Mouse (Mus musculus) myocyte (in vitro differentiated cells): ENCODE measurements at regions not wholly inside any gene's neighbourhood (a gene's known extent, or its start where the extent isn't known, plus 50 kb on each side); places are given as distances from the start of the nearest gene placed in this dataset.
A peak's percentile ranks its signal among the peaks of the same experiment; 100 is the strongest.

Experiments
- H3K27me3 ChIP-seq: one replicate; pipeline ENCODE4 v1.6.1; 2011; ENCODE audit not compliant: control insufficient read depth, insufficient read depth, insufficient read length
- H3K36me3 ChIP-seq: one replicate; pipeline ENCODE4 v1.6.1; 2011; ENCODE audit not compliant: control insufficient read depth, insufficient read depth
- H3K4me2 ChIP-seq: one replicate; pipeline ENCODE4 v1.6.1; 2011; ENCODE audit warnings: low read depth, control low read depth
- H3K4me3 ChIP-seq: one replicate; pipeline ENCODE4 v1.5.1; 2011; ENCODE audit warnings: mild to moderate bottlenecking, control low read depth, moderate library complexity
- H3K79me2 ChIP-seq: one replicate; pipeline ENCODE4 v1.6.1; 2011; ENCODE audit not compliant: control insufficient read depth, insufficient read depth
- H3ac ChIP-seq: one replicate; pipeline ENCODE4 v1.6.1; 2011; ENCODE audit not compliant: control insufficient read depth, insufficient read length
- CEBPB ChIP-seq: IDR thresholded peaks from 2 replicates; pipeline ENCODE4 v1.6.1; 2011; ENCODE audit warnings: mild to moderate bottlenecking, moderate library complexity; ENCODE audit not compliant: poor library complexity, insufficient read depth, severe bottlenecking
- E2F4 ChIP-seq: IDR thresholded peaks from one replicate; pipeline ENCODE4 v1.6.1; 2011; ENCODE audit warnings: mild to moderate bottlenecking, control low read depth, moderate library complexity; ENCODE audit not compliant: insufficient read depth
- MAX ChIP-seq: IDR thresholded peaks from one replicate; pipeline ENCODE4 v1.6.1; 2011; ENCODE audit warnings: low read depth, mild to moderate bottlenecking, control low read depth
- MYOD1 ChIP-seq, 3 experiments: IDR thresholded peaks; one replicate each; pipeline ENCODE4 v1.6.1; 2011; ENCODE audit warnings: control low read depth in 2 of 3, low read depth in 2 of 3, mild to moderate bottlenecking in 2 of 3, moderate library complexity in 1 of 3; ENCODE audit not compliant: insufficient read length in 2 of 3, control insufficient read depth in 1 of 3
- MYOG ChIP-seq, 3 experiments: IDR thresholded peaks; one replicate each; pipeline ENCODE4 v1.6.1; 2011; ENCODE audit warnings: control low read depth in 2 of 3, low read depth in 2 of 3, mild to moderate bottlenecking in 2 of 3; ENCODE audit not compliant: insufficient read length in 2 of 3, control insufficient read depth in 1 of 3, insufficient read depth in 1 of 3
- POLR2A ChIP-seq: IDR thresholded peaks from one replicate; pipeline ENCODE4 v1.6.1; 2011; ENCODE audit warnings: low read depth, mild to moderate bottlenecking, control low read depth, moderate library complexity; ENCODE audit not compliant: insufficient read length
- POLR2AphosphoS2 ChIP-seq: IDR thresholded peaks from one replicate; pipeline ENCODE4 v1.6.1; 2011; ENCODE audit warnings: low read depth, control low read depth; ENCODE audit not compliant: insufficient read length
- REST ChIP-seq: IDR thresholded peaks from one replicate; pipeline ENCODE4 v1.6.1; 2011; ENCODE audit warnings: mild to moderate bottlenecking, control low read depth, moderate library complexity; ENCODE audit not compliant: insufficient read depth, insufficient read length
- SRF ChIP-seq: IDR thresholded peaks from one replicate; pipeline ENCODE4 v1.6.1; 2011; ENCODE audit warnings: low read depth; ENCODE audit not compliant: control insufficient read depth, insufficient read length
- TCF12 ChIP-seq: IDR thresholded peaks from one replicate; pipeline ENCODE4 v1.6.1; 2011; ENCODE audit warnings: mild to moderate bottlenecking, control low read depth; ENCODE audit not compliant: poor library complexity, insufficient read depth, severe bottlenecking
- TCF3 ChIP-seq: IDR thresholded peaks from one replicate; pipeline ENCODE4 v1.6.1; 2011; ENCODE audit warnings: low read depth, control low read depth; ENCODE audit not compliant: insufficient read length
- USF1 ChIP-seq: IDR thresholded peaks from one replicate; pipeline ENCODE4 v1.6.1; 2011; ENCODE audit warnings: low read depth, mild to moderate bottlenecking, control low read depth, moderate library complexity

DNA sequence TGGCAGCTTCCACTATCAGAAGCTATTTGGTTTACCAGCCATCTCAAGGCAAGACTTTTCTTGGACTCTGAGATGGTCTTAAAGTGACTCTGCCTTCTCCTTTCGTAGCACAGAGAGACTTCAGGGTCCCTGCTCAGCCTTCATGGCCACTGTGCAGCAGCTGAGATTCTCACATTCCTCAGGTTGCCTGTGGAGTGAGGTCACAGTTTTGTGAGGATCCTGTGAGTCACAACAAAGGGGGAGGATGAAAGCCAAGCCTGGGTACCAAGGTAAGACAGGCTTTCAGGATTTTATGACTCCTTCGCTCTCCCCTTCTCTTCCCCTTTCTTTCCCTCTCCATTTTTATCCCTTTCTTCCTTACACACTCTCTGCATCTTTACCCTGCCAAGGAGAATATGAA lies 241.6 kb upstream of the Tnp1 start:
- Histone ChIP-seq H3ac (no peak overlapping the region), H3K4me3 (no peak overlapping the region), H3K36me3 (no peaks in the 10 kb centered on the region), H3K27me3 (no peaks in the 10 kb centered on the region), H3K4me2 (no peak overlapping the region), H3K79me2 (no peaks in the 10 kb centered on the region)
- TF ChIP-seq MAX (no peak), E2F4 (no peak), REST (no peak), MYOG (IDR thresholded peaks at IDR 0.05; ENCODE audit: control insufficient read depth in 1 of 3, insufficient read depth in 1 of 3, insufficient read length in 2 of 3, low read depth in 2 of 3) (peak in 1 of 3 experiments; percentile 20), POLR2AphosphoS2 (no peak), MYOD1 (IDR thresholded peaks at IDR 0.05; ENCODE audit: control insufficient read depth in 1 of 3, insufficient read length in 2 of 3, low read depth in 2 of 3) (no peak)

- H3K4me3 ChIP-seq, result no peak overlapping the region
- no peak for TF ChIP-seq SRF
- no peak for TF ChIP-seq E2F4
- TF ChIP-seq MAX, result no peak
- TF ChIP-seq TCF3, result no peak
- TF ChIP-seq MYOD1 (IDR thresholded peaks at IDR 0.05; ENCODE audit: control insufficient read depth in 1 of 3, insufficient read length in 2 of 3, low read depth in 2 of 3), result no peak
- TF ChIP-seq TCF12, result no peak
- TF ChIP-seq MYOG (IDR thresholded peaks at IDR 0.05; ENCODE audit: control insufficient read depth in 1 of 3, insufficient read depth in 1 of 3, insufficient read length in 2 of 3, low read depth in 2 of 3), result no peak
- TF ChIP-seq REST, result no peak
- no peak for TF ChIP-seq POLR2A
- H3K79me2 ChIP-seq, result no peaks in the 10 kb centered on the region
- no peak overlapping the region for H3ac ChIP-seq
- no peak overlapping the region for H3K4me2 ChIP-seq
- H3K27me3 ChIP-seq, result no peaks in the 10 kb centered on the region
- H3K36me3 ChIP-seq, result no peaks in the 10 kb centered on the region
These were observed 236.2 kb upstream of the Tnp1 start for GRCm38 (mm10) chr1:73251911-73252356.

GRCm38 (mm10) chr1:73244016-73244415 lies 228.3 kb upstream of the Tnp1 start:
- no peak for TF ChIP-seq SRF
- TF ChIP-seq USF1, result no peak
- TF ChIP-seq REST, result no peak
- no peak for TF ChIP-seq MYOD1 (IDR thresholded peaks at IDR 0.05; ENCODE audit: control insufficient read depth in 1 of 3, insufficient read length in 2 of 3, low read depth in 2 of 3)
- no peak for TF ChIP-seq MAX
- no peak for TF ChIP-seq POLR2AphosphoS2
- TF ChIP-seq CEBPB, result no peak
- no peak for TF ChIP-seq MYOG (IDR thresholded peaks at IDR 0.05; ENCODE audit: control insufficient read depth in 1 of 3, insufficient read depth in 1 of 3, insufficient read length in 2 of 3, low read depth in 2 of 3)
- no peak for TF ChIP-seq TCF3
- TF ChIP-seq POLR2A, result no peak
- TF ChIP-seq TCF12, result no peak
- TF ChIP-seq E2F4, result no peak
- no peaks in the 10 kb centered on the region for H3K36me3 ChIP-seq
- H3K4me3 ChIP-seq, result no peak overlapping the region
- H3ac ChIP-seq, result no peak overlapping the region
- H3K27me3 ChIP-seq, result no peaks in the 10 kb centered on the region
- peak overlapping the region; percentile 3 for H3K4me2 ChIP-seq
- no peaks in the 10 kb centered on the region for H3K79me2 ChIP-seq

- peak overlapping the region; percentile 9 for H3K4me2 ChIP-seq
- no peak for TF ChIP-seq POLR2AphosphoS2
- no peak for TF ChIP-seq REST
- TF ChIP-seq TCF12, result peak; percentile 89
- TF ChIP-seq MAX, result no peak
- TF ChIP-seq MYOG (IDR thresholded peaks at IDR 0.05; ENCODE audit: control insufficient read depth in 1 of 3, insufficient read depth in 1 of 3, insufficient read length in 2 of 3, low read depth in 2 of 3), result peak; percentile 81 to 95 (median 81)
- no peak for TF ChIP-seq E2F4
- TF ChIP-seq SRF, result no peak
- peak in 2 of 3 experiments; percentile 95 to 96 for TF ChIP-seq MYOD1 (IDR thresholded peaks at IDR 0.05; ENCODE audit: control insufficient read depth in 1 of 3, insufficient read length in 2 of 3, low read depth in 2 of 3)
- no peak for TF ChIP-seq POLR2A
- 0 out of 2 replicates have a peak, but pooled peaks have one; percentile 13 for TF ChIP-seq CEBPB
- peak; percentile 87 for TF ChIP-seq TCF3
- TF ChIP-seq USF1, result no peak
- H3K36me3 ChIP-seq, result no peaks in the 10 kb centered on the region
These were observed 226.6 kb upstream of the Tnp1 start for GRCm38 (mm10) chr1:73242290-73242689.

DNA sequence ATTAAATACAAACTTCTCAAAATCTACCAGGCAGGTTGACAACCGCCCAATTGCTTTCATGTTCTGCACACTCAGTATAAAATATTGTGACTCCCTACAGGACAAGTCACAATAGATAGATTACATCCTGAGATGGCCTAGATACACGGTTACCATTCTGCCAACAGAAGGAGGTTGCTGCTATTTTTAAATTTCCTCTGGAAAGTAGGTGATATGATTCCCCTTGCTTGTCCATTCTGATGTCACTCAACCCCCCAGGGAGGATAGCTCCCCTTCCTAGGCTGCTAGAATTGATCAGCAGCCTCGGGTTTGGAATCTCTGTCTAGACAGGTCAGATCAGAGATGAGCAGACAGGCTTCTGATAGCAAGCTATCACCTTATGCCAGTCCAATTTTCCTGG lies 221.2 kb upstream of the Tnp1 start:
- no peak overlapping the region for H3K4me2 ChIP-seq
- no peaks in the 10 kb centered on the region for H3K36me3 ChIP-seq
- H3K4me3 ChIP-seq, result no peak overlapping the region
- H3K27me3 ChIP-seq, result no peaks in the 10 kb centered on the region
- H3ac ChIP-seq, result no peak overlapping the region
- no peak for TF ChIP-seq POLR2AphosphoS2
- no peak for TF ChIP-seq REST
- TF ChIP-seq SRF, result no peak
- TF ChIP-seq USF1, result no peak
- no peak for TF ChIP-seq MYOG (IDR thresholded peaks at IDR 0.05; ENCODE audit: control insufficient read depth in 1 of 3, insufficient read depth in 1 of 3, insufficient read length in 2 of 3, low read depth in 2 of 3)
- TF ChIP-seq POLR2A, result no peak
- no peak for TF ChIP-seq TCF12
- TF ChIP-seq MYOD1 (IDR thresholded peaks at IDR 0.05; ENCODE audit: control insufficient read depth in 1 of 3, insufficient read length in 2 of 3, low read depth in 2 of 3), result no peak
- TF ChIP-seq MAX, result no peak
- no peak for TF ChIP-seq E2F4
- TF ChIP-seq CEBPB, result no peak
- TF ChIP-seq TCF3, result no peak
- H3K79me2 ChIP-seq, result no peaks in the 10 kb centered on the region

More at GRCm38 (mm10) chr1:73242290-73242689, 226.6 kb upstream of the Tnp1 start:
- H3ac ChIP-seq, result no peak overlapping the region
- H3K4me3 ChIP-seq, result no peak overlapping the region
- H3K27me3 ChIP-seq, result no peaks in the 10 kb centered on the region
- H3K79me2 ChIP-seq, result no peaks in the 10 kb centered on the region
